Mouse (Mus musculus) lung, adult 2 months (tissue): Measurements from ENCODE around the gene Hook2.

Experiments used
- CTCF ChIP-seq: fragments of 200-500 bp; IDR thresholded peaks from 2 replicates; pipeline ENCODE4 v1.5.1; 2011; ENCODE audit warnings: mild to moderate bottlenecking, low read length, control low read depth; ENCODE audit not compliant: insufficient read depth
- POLR2A ChIP-seq: fragments of 200-500 bp; IDR thresholded peaks from 2 replicates; pipeline ENCODE4 v1.6.1; 2011; ENCODE audit warnings: low read depth, mild to moderate bottlenecking, control low read depth, low read length, borderline replicate concordance; ENCODE audit errors: extremely low read depth

GRCm38 (mm10) chr8:84981644-84982498, 8.5 kb upstream of the Hook2 start:
- TF ChIP-seq CTCF (no peak), POLR2A (no peak)
